18 mouse cellular contexts compared by ENCODE assay signal in the genomic region with DNA sequence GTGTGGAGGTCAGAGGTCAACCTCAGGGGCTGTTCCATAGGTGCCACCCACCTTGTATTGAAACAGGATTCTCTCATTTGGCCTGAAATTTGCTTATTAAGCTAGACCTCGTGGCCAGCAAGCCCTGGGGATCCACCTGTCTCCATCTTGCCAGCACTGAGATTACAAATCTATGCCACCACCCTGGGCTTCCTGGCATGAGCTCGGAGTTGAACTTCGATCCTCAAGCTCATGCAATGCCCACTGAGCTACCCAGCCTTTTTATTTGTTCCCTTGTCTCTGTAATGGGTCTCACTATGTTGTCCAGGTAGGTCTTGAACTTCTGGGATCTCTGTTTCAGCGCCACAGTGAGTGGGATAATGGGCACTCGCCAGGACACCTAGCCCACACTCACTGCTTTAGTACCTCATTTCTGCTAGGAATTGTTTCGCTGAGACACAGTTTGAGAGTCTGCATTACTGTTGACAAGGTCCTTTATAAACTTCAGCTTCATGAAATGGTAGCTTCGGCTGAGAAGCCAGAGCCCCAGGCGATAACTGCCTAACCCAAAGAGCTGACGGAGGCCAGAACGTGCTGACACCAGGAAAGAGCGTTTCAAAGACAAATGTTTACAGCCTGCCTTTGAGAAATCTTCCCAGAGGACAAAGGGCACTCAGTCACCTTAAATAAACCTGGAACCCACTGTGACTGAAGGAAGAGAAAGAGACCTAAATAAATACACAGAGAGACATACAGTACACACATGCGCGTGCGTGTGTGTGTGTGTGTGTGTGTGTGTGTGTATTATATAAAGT. TPM values are rescaled to one million over a fixed set of nuclear protein-coding genes. Genes with fewer than 3 reads are reported as not detected.
DNase-seq lines count a peak whose midpoint lies in the region; ATAC-seq and TF ChIP-seq lines count a peak whose summit lies in the region.
"Had no signal": no experiment of that assay in that cellular context is flagged by ENCODE, and none has a peak within 500 bp of the region (broad histone marks: within the 10 kb centered on the region; RNA-seq: fewer than 3 reads in every experiment).

No protein-coding gene starts in this region.

- H3K4me2 ChIP-seq in heart, embryonic 15.5 days, result no peak overlapping the region
- H3K4me2 ChIP-seq in heart, embryonic 12.5 days, result no peak overlapping the region
- no peak overlapping the region for H3K4me2 ChIP-seq in liver, postnatal 0 days (ENCODE audit: low read depth, low read length)
- H3K4me2 ChIP-seq: embryonic facial prominence, embryonic 12.5 days; neural tube, embryonic 13.5 days had no signal

- H3K27me3 ChIP-seq in cerebellum, adult 2 months (ENCODE audit: control insufficient read depth, insufficient read depth, low read length), result no peaks in the 10 kb centered on the region
- H3K27me3 ChIP-seq in heart, embryonic 15.5 days, result no peaks in the 10 kb centered on the region
- H3K27me3 ChIP-seq in heart, embryonic 12.5 days (replicated peaks), result no peaks in the 10 kb centered on the region
- no peaks in the 10 kb centered on the region for H3K27me3 ChIP-seq in liver, postnatal 0 days (ENCODE audit: insufficient read depth, low read length)
- no peaks in the 10 kb centered on the region for H3K27me3 ChIP-seq in thymus, adult 2 months (ENCODE audit: control insufficient read depth, insufficient read depth, low read length)
- H3K27me3 ChIP-seq: embryonic facial prominence, embryonic 12.5 days; neural tube, embryonic 13.5 days had no signal

- H3K27ac ChIP-seq in cerebellum, adult 2 months (ENCODE audit: insufficient read depth, low read length), result 0 out of 2 replicates have a peak overlapping the region, but pooled peaks have one; percentile 68
- H3K27ac ChIP-seq in heart, embryonic 15.5 days, result no peak overlapping the region
- H3K27ac ChIP-seq in heart, embryonic 12.5 days (ENCODE audit: poor library complexity, severe bottlenecking), result no peak overlapping the region
- H3K27ac ChIP-seq in liver, postnatal 0 days (ENCODE audit: low read depth), result no peak overlapping the region
- H3K27ac ChIP-seq in thymus, adult 2 months (ENCODE audit: control insufficient read depth, insufficient read depth, low read length), result no peak overlapping the region
- H3K27ac ChIP-seq: embryonic facial prominence, embryonic 12.5 days; liver, embryonic 14.5 days; neural tube, embryonic 13.5 days had no signal

- peaks cover 19% of the 10 kb centered on the region for H3K4me1 ChIP-seq in cerebellum, adult 2 months (ENCODE audit: control insufficient read depth, insufficient read depth, low read length)
- H3K4me1 ChIP-seq in heart, embryonic 15.5 days (replicated peaks), result no peaks in the 10 kb centered on the region
- H3K4me1 ChIP-seq in heart, embryonic 12.5 days (replicated peaks), result no peaks in the 10 kb centered on the region
- H3K4me1 ChIP-seq in liver, postnatal 0 days (ENCODE audit: insufficient read depth), result peaks cover 4% of the 10 kb centered on the region; the same call in 1 of the 2 replicates
- no peaks in the 10 kb centered on the region for H3K4me1 ChIP-seq in thymus, adult 2 months (replicated peaks; ENCODE audit: control insufficient read depth, insufficient read depth, low read length)
- H3K4me1 ChIP-seq: embryonic facial prominence, embryonic 12.5 days had no signal

- ATAC-seq in heart, embryonic 15.5 days (replicated peaks; ENCODE audit: insufficient number of reproducible peaks, insufficient read depth, low FRiP score, low read depth), result peak; percentile 18; the same call in 1 of the 2 replicates
- ATAC-seq in heart, embryonic 12.5 days (ENCODE audit: insufficient number of reproducible peaks, low FRiP score), result no peak
- peak; percentile 72 for ATAC-seq in liver, postnatal 0 days
- ATAC-seq: forebrain, embryonic 16.5 days; inflammation-experienced regulatory T-cells, adult 6 months had no signal

- TF ChIP-seq POLR2A in cerebellum, adult 2 months (IDR thresholded peaks at IDR 0.05; ENCODE audit: borderline replicate concordance, insufficient read depth, low read length), result no peak
- TF ChIP-seq POLR2A in thymus, adult 2 months (IDR thresholded peaks at IDR 0.05; ENCODE audit: control insufficient read depth, extremely low read depth, insufficient read depth, low read length, poor library complexity), result no peak

- H3K9me3 ChIP-seq in heart, embryonic 15.5 days (replicated peaks), result no peaks in the 10 kb centered on the region
- H3K9me3 ChIP-seq in heart, embryonic 12.5 days (replicated peaks), result no peaks in the 10 kb centered on the region
- H3K9me3 ChIP-seq in liver, postnatal 0 days (ENCODE audit: low read length), result no peaks in the 10 kb centered on the region
- H3K9me3 ChIP-seq: embryonic facial prominence, embryonic 12.5 days; neural tube, embryonic 13.5 days had no signal

- DNase-seq in cerebellum, adult 2 months, result peak in 1 of 2 experiments; percentile 25
- no peak for DNase-seq in cerebellum, adult 18-20 months
- DNase-seq in liver, postnatal 0 days, result no peak
- no peak for DNase-seq in liver
- DNase-seq in yolk sac, embryonic 10.5 days (ENCODE audit: low spot score), result peak; percentile 75
- DNase-seq in thymus, adult 2 months, result no peak
- DNase-seq: cerebellum, adult 11 months; layer of hippocampus, postnatal 36 days; lung, postnatal 14 days; right cerebral cortex, postnatal 14 days; thymus, postnatal 4 days had no signal

- no peak overlapping the region for H3K4me3 ChIP-seq in cerebellum, adult 2 months (replicated peaks; ENCODE audit: insufficient read depth, low read depth, low read length)
- H3K4me3 ChIP-seq in heart, embryonic 15.5 days, result no peak overlapping the region
- H3K4me3 ChIP-seq in heart, embryonic 12.5 days, result no peak overlapping the region
- H3K4me3 ChIP-seq in liver, postnatal 0 days (ENCODE audit: low read depth, low read length), result no peak overlapping the region
- H3K4me3 ChIP-seq in thymus, adult 2 months (ENCODE audit: control insufficient read depth, insufficient read depth, low read length), result no peak overlapping the region
- H3K4me3 ChIP-seq: embryonic facial prominence, embryonic 12.5 days; neural tube, embryonic 13.5 days had no signal

- no peak for TF ChIP-seq EP300 in liver, postnatal 0 days (IDR thresholded peaks at IDR 0.05; ENCODE audit: low read depth)

- H3K9ac ChIP-seq in heart, embryonic 15.5 days, result no peak overlapping the region
- no peak overlapping the region for H3K9ac ChIP-seq in heart, embryonic 12.5 days
- H3K9ac ChIP-seq in liver, postnatal 0 days (replicated peaks), result no peak overlapping the region
- H3K9ac ChIP-seq: embryonic facial prominence, embryonic 12.5 days; liver, embryonic 14.5 days; neural tube, embryonic 13.5 days had no signal

- TF ChIP-seq CTCF in cerebellum, adult 2 months (IDR thresholded peaks at IDR 0.05; ENCODE audit: borderline replicate concordance, insufficient read depth, low read depth, low read length), result no peak
- no peak for TF ChIP-seq CTCF in liver, postnatal 0 days (IDR thresholded peaks at IDR 0.05; ENCODE audit: low read depth)
- no peak for TF ChIP-seq CTCF in thymus, adult 2 months (IDR thresholded peaks at IDR 0.05; ENCODE audit: borderline replicate concordance, control insufficient read depth, extremely low read depth, insufficient read depth, low read length, poor library complexity)

- WGBS in cerebellum, adult 2 months, result 63% methylated on average over 14 of the region's 14 CpGs
- WGBS in heart, embryonic 15.5 days, result 53% methylated on average over 14 of the region's 14 CpGs
- 52% methylated on average over 14 of the region's 14 CpGs for WGBS in heart, embryonic 12.5 days
- WGBS in liver, postnatal 0 days (ENCODE audit: insufficient replicate concordance), result 61% methylated on average over 14 of the region's 14 CpGs
- WGBS in thymus, adult 2 months, result 92% methylated on average over 14 of the region's 14 CpGs

- H3K36me3 ChIP-seq in heart, embryonic 15.5 days, result no peaks in the 10 kb centered on the region
- no peaks in the 10 kb centered on the region for H3K36me3 ChIP-seq in heart, embryonic 12.5 days
- H3K36me3 ChIP-seq in liver, postnatal 0 days (replicated peaks; ENCODE audit: insufficient read depth, low read length), result no peaks in the 10 kb centered on the region
- no peaks in the 10 kb centered on the region for H3K36me3 ChIP-seq in thymus, adult 2 months (ENCODE audit: control insufficient read depth, insufficient read depth, low read length)
- H3K36me3 ChIP-seq: embryonic facial prominence, embryonic 12.5 days; neural tube, embryonic 13.5 days had no signal

RNA-seq across cellular contexts. Expression of a gene that starts 50.6 kb away (rescaled TPM):
- polyA plus RNA-seq in cerebellum, adult 2 months (2012; rRNA removed), result 20.1 and 21.5 TPM in 2 replicates
- polyA plus RNA-seq in heart, embryonic 15.5 days (2015; fragmentation: Nextera tagmentation; extraction: Ambion mirVana), result 7.5 and 8.8 TPM in 2 replicates
- 12.2 and 12.4 TPM in 2 replicates for polyA plus RNA-seq in heart, embryonic 12.5 days (2016; fragmentation: Nextera tagmentation; extraction: Ambion mirVana)
- polyA plus RNA-seq in liver, postnatal 0 days (2015; fragmentation: Nextera tagmentation; extraction: Ambion mirVana), result 6.6 and 6.8 TPM in 2 replicates
- 11.0 and 12.1 TPM in 2 replicates for polyA plus RNA-seq in thymus, adult 2 months (2012; rRNA removed)
